Mouse (Mus musculus): ENCODE measurements around the gene Tm2d3. TPM values are rescaled to one million over a fixed set of nuclear protein-coding genes. Genes with fewer than 3 reads are reported as not detected.

Tm2d3 gene
- polyA plus RNA-seq, 1 experiment from 2014 or later = 67.0 TPM

DNA sequence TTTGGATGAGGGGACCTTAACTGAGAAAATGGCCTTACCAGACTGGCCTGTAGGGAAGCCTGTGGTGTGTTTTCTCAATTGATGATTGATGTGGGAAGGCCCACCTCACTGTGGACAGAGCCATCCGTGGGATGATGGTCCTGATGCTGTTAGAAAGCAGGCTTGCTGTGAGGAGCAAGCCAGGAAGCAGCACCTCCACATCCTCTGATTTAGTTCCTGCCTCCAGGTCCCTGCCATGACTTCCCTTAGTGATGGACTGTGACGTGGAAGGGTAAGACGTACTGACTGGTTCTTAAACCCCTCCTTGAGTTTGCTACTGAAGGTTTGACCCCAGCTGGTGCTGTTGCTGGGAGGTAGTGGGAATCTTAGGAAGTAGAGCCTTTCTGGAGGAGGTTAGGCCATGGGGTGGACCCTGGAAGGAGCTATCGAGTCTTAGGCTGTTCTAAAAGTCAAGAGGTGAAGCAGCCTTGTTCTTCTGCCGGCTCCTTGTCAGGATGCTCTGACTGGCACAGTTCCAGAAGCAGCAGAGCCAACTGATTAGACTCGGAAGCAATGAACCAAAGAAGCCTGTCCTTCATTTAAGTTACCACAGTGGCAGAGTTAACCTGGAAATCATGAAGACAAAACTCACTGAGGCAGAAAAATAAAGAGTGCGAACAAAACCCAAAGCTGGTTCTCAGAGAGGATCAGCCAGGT, 11.9 kb upstream of the Tm2d3 start:
- H3K36me3 ChIP-seq = 0 out of 2 replicates have a peak, but pooled peaks cover 5% of the 10 kb centered on the region
- no peak overlapping the region for H3K9ac ChIP-seq (replicated peaks)
- no peak overlapping the region for H3K4me2 ChIP-seq (replicated peaks)
- H3K4me1 ChIP-seq = no peaks in the 10 kb centered on the region
- WGBS = 80% methylated on average over 7 of the region's 7 CpGs
- H3K4me3 ChIP-seq = no peak overlapping the region
- no peaks in the 10 kb centered on the region for H3K9me3 ChIP-seq
- no peak for ATAC-seq (ENCODE audit: low FRiP score, low read depth)
- no peaks in the 10 kb centered on the region for H3K27me3 ChIP-seq
- H3K27ac ChIP-seq (replicated peaks) = no peak overlapping the region

DNA sequence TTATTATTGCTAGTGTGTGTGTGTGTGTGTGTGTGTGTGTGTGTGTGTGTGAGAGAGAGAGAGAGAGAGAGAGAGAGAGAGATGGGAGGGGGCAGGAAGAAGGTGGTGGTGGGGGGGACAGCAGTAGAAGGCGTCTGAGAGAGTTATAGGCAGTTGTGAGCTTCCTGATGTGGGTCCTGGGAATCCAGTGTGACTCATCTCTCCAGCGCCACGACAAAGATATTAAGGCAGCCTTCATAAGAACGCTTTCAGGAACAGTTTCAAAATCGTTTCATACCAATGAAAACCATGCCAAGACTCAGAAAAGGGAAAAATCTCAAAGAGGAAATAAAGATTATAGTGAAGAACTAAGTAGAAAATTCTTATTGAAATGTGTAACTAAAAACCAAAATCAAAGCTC, 9.8 kb upstream of the Tm2d3 start:
- H3K27me3 ChIP-seq = no peaks in the 10 kb centered on the region
- H3K27ac ChIP-seq (replicated peaks) = no peak overlapping the region
- ATAC-seq (ENCODE audit: low FRiP score, low read depth) = no peak
- H3K36me3 ChIP-seq = 0 out of 2 replicates have a peak, but pooled peaks cover 4% of the 10 kb centered on the region
- H3K9me3 ChIP-seq = no peaks in the 10 kb centered on the region
- no peak overlapping the region for H3K4me2 ChIP-seq (replicated peaks)
- no peak overlapping the region for H3K4me3 ChIP-seq
- WGBS = 75% methylated on average over 5 of the region's 5 CpGs
- no peaks in the 10 kb centered on the region for H3K4me1 ChIP-seq
- no peak overlapping the region for H3K9ac ChIP-seq (replicated peaks)

DNA sequence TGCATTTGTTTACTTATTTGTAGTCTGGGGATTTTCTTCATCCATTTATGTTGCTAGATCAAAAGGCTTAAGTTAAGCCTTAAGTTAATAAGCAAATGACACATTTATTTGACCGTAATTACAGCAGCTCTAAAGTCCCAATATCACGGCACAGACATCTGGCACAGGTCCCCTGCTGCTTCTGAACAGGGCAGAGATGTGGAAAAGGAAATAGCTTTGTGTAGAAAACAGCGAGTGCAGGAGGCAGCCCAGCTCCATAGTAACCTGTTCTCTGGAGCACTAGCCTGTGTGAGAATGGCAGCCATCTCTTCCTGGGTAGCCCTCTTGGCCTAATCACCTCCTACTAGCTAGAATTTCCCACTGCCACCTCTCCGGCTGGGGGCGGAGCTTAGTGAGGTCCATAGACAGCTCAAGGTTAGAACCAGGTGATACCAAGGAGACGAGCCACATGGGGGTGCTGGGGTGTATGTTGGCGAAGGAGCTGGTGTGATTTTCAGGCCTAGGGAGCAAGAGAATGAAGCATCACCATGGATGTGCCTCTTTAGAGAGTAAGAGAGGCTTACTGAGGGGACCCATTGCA, 6.6 kb upstream of the Tm2d3 start:
- H3K9ac ChIP-seq (replicated peaks) = no peak overlapping the region
- H3K4me1 ChIP-seq = no peaks in the 10 kb centered on the region
- no peak overlapping the region for H3K4me3 ChIP-seq
- 64% methylated on average over 7 of the region's 7 CpGs for WGBS
- no peak overlapping the region for H3K27ac ChIP-seq (replicated peaks)
- H3K4me2 ChIP-seq (replicated peaks) = no peak overlapping the region
- H3K27me3 ChIP-seq = no peaks in the 10 kb centered on the region
- no peak for ATAC-seq (ENCODE audit: low FRiP score, low read depth)
- H3K36me3 ChIP-seq = no peaks in the 10 kb centered on the region
- H3K9me3 ChIP-seq = no peaks in the 10 kb centered on the region

DNA sequence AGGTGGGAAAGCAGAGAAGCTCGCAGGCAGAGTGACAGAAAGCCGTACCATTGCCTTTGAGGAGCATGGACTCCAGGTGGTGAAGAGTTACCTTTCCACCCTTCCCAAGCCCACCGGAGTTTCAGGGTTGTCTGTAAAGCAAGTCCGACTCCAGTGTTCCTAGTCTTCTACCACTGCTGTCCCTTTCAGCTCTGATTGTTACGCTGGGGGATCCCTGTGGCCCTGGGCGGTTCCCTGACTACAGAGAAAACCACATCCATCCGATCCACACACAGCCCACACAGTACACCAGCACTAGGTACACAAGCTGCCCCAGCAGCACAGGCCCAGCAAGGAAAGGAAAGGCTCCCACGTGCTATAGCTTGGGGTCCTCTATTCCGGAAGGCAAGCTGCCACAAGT, 4.3 kb upstream of the Tm2d3 start:
- Histone ChIP-seq H3K27me3 (no peaks in the 10 kb centered on the region), H3K4me1 (no peaks in the 10 kb centered on the region), H3K36me3 (no peaks in the 10 kb centered on the region), H3K4me3 (no peak overlapping the region), H3K9me3 (no peaks in the 10 kb centered on the region), H3K4me2 (replicated peaks) (no peak overlapping the region), H3K9ac (replicated peaks) (no peak overlapping the region), H3K27ac (replicated peaks) (no peak overlapping the region)
- no peak for ATAC-seq (ENCODE audit: low FRiP score, low read depth)
- WGBS = 90% methylated on average over 9 of the region's 9 CpGs

DNA sequence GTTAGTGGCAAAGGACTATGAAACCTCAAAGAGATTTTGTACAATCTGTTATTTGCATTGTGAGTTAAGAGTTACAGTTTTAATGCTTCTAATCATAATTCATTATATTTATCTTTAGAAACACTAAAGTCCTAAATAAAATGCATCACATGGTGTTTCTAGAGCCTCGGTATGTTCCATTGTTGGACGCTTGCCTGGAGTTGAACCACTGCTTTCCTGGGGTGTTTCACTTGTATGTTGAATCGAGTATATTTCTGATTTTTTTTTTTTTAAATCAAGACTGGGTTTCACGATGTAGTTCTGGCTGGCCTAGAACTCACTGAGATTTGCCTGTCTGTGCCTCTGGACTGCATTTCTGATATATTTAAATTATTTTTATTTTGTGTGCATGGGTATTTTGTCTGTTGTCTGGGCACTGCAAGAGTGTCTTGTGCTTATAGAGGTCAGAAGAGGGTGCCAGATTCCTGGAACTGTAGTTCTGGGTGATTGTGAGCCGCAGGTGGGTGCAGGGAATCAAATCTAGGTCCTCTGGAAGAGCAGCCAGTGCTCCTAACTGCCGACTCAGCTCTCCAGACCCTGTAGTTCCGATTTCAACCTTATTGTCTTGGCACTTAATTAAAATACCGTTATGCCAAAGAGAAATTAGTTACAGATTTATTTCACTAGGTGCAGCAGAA, 1.1 kb downstream of the Tm2d3 start:
- Histone ChIP-seq H3K9ac (replicated peaks) (no peak overlapping the region), H3K4me2 (replicated peaks) (no peak overlapping the region)

DNA sequence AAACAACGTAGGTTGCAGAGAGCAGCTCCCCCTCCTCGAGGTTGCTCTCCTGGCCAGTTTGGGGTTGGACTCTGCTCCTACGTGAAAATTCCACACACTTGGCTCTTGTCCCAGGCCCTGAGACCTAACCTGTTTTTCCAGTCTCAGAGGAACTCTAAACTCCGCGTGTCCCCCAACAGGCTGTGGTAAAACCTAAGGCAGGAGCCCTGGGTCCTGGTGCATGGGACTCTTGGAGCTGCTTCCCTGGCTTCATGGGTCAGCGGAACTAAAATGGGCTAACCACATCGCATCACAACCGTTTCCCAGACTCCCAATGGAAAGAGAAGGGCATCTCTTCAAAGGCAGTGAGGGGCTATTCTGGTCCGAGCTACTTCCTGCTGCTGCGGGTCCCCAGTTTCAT, 1.9 kb downstream of the Tm2d3 start:
- Histone ChIP-seq H3K36me3 (peaks cover 19% of the 10 kb centered on the region), H3K9me3 (no peaks in the 10 kb centered on the region), H3K4me3 (peak overlapping the region; percentile 89), H3K9ac (replicated peaks) (peak overlapping the region; percentile 82), H3K4me1 (peaks cover 16% of the 10 kb centered on the region), H3K27me3 (no peaks in the 10 kb centered on the region), H3K27ac (replicated peaks) (peak overlapping the region; percentile 76; the same call in 1 of the 2 replicates), H3K4me2 (replicated peaks) (peak overlapping the region; percentile 65)
- no peak; the same call in 1 of the 2 replicates for ATAC-seq (ENCODE audit: low FRiP score, low read depth)
- 3% methylated on average over 10 of the region's 10 CpGs for WGBS

More for the DNA sequence above, 1.1 kb downstream of the Tm2d3 start:
- H3K4me1 ChIP-seq = peaks cover 16% of the 10 kb centered on the region
- no peak overlapping the region for H3K27ac ChIP-seq (replicated peaks)
- no peak for ATAC-seq (ENCODE audit: low FRiP score, low read depth)
- H3K9me3 ChIP-seq = no peaks in the 10 kb centered on the region
- H3K36me3 ChIP-seq = peaks cover 11% of the 10 kb centered on the region
- 87% methylated on average over 8 of the region's 8 CpGs for WGBS
- H3K27me3 ChIP-seq = no peaks in the 10 kb centered on the region
- H3K4me3 ChIP-seq = no peak overlapping the region

DNA sequence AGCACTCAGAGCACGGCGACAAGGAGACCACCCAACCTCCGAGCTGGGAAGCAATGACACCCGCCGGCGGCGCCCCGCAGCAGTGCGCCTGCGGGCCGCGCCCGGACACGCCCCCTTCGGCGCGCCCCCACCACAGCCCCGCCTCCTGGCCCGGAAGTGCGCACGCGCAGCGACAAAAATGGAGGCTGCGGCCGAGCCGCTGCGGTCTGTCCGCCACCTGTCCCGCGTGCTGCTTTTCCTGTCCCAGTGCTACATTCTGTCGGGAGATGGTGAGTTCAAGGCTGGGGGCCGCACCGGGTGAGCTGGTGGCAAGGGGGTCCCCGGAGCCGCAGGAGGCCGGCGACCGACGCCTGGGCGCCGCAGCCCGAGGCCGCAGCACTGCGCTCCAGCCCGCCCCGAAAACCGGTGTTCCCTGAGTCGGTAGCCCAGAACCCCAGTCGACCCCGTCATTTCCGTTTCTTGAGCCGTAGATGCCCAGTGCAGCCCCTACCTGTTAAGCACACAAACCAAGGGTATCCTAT, 2.4 kb downstream of the Tm2d3 start:
- H3K36me3 ChIP-seq = peaks cover 24% of the 10 kb centered on the region
- no peaks in the 10 kb centered on the region for H3K9me3 ChIP-seq
- H3K4me3 ChIP-seq = peak overlapping the region; percentile 89
- H3K4me1 ChIP-seq = peaks cover 16% of the 10 kb centered on the region
- no peaks in the 10 kb centered on the region for H3K27me3 ChIP-seq
- WGBS = 0% methylated on average over 50 of the region's 52 CpGs
- ATAC-seq (ENCODE audit: low FRiP score, low read depth) = peak; percentile 96
- peak overlapping the region; percentile 76 for H3K27ac ChIP-seq (replicated peaks)
- H3K4me2 ChIP-seq (replicated peaks) = peak overlapping the region; percentile 65
- H3K9ac ChIP-seq (replicated peaks) = peak overlapping the region; percentile 82

DNA sequence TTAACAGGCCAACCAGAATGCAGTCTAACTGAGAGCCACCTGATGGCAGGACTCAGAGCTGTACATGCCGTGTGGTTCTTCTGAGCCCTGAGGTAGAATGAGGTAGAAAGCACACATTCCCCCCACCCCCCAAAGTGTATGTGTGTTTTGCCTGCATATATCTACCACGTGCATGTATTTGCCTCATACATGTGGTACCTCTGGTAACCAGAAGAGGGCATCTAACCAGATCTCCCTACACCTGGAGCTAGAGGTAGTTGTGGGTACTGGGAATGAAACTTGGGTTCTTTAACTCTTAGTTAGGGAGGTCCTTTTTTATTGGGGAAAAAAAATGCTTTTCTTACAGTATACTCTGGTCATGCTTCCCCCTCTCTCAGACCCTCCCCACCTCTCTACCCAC, 5.5 kb downstream of the Tm2d3 start:
- peaks cover 54% of the 10 kb centered on the region for H3K36me3 ChIP-seq
- no peak for ATAC-seq (ENCODE audit: low FRiP score, low read depth)
- H3K9me3 ChIP-seq = no peaks in the 10 kb centered on the region
- WGBS = 66% methylated on average over 2 of the region's 2 CpGs
- H3K4me1 ChIP-seq = peaks cover 16% of the 10 kb centered on the region
- H3K27me3 ChIP-seq = no peaks in the 10 kb centered on the region
- H3K4me3 ChIP-seq = no peak overlapping the region
- no peak overlapping the region for H3K4me2 ChIP-seq (replicated peaks)
- no peak overlapping the region for H3K27ac ChIP-seq (replicated peaks)
- H3K9ac ChIP-seq (replicated peaks) = no peak overlapping the region

DNA sequence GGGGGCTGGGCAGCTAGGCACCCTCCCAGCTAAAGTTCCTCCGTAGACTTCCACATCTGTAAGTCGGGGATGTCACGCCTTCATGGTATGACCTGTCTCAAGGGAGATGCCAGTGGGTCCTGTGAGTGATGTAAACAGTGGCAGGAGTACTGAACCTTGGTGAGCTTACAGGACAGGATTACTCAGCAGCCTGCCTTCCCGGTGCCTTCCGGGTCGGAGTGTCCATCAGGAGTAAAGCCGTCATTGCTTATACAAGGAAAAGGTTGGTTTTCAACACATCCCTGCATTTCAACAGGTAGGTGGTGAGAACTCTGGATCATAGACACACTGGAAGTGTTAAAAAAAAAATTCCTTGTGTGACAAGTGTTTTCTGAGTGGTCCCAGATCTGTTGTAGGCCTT, 11.1 kb downstream of the Tm2d3 start:
- H3K4me2 ChIP-seq (replicated peaks) = no peak overlapping the region
- H3K27ac ChIP-seq (replicated peaks) = no peak overlapping the region
- H3K27me3 ChIP-seq = peaks cover 4% of the 10 kb centered on the region; the same call in 1 of the 2 replicates
- no peak overlapping the region for H3K9ac ChIP-seq (replicated peaks)
- H3K9me3 ChIP-seq = no peaks in the 10 kb centered on the region
- peaks cover 58% of the 10 kb centered on the region for H3K36me3 ChIP-seq
- WGBS = 94% methylated on average over 7 of the region's 7 CpGs
- no peak for ATAC-seq (ENCODE audit: low FRiP score, low read depth)
- H3K4me1 ChIP-seq = 0 out of 2 replicates have a peak, but pooled peaks cover 2% of the 10 kb centered on the region
- no peak overlapping the region for H3K4me3 ChIP-seq

DNA sequence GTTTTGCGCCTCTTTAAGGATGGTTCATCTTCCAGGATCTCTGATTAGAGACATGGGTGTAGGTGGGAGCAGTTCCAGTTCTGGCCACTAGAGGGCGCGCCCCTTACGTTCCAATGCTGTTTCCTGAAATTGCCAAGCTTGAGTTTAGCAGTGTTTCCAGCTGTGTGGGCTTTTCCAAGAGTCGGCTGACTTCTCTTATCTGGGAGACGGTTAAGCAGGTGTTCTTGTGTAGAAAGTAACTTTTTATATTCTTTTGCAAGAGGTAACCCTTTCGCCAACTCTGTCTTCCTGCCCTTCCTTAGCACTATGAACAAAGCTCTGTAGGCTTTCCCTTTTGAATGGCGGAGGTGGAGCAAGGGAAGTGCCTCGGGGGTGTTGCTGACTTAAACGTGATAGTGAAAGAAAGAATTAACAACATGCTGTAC, 13.9 kb downstream of the Tm2d3 start:
- no peak overlapping the region for H3K9ac ChIP-seq (replicated peaks)
- H3K27ac ChIP-seq (replicated peaks) = no peak overlapping the region
- H3K4me1 ChIP-seq = 0 out of 2 replicates have a peak, but pooled peaks cover 2% of the 10 kb centered on the region
- no peak overlapping the region for H3K4me3 ChIP-seq
- H3K4me2 ChIP-seq (replicated peaks) = peak overlapping the region; percentile 38
- ATAC-seq (ENCODE audit: low FRiP score, low read depth) = no peak
- H3K9me3 ChIP-seq = no peaks in the 10 kb centered on the region
- H3K27me3 ChIP-seq = peaks cover 4% of the 10 kb centered on the region; the same call in 1 of the 2 replicates
- WGBS = 16% methylated on average over 10 of the region's 10 CpGs
- H3K36me3 ChIP-seq = peaks cover 32% of the 10 kb centered on the region

DNA sequence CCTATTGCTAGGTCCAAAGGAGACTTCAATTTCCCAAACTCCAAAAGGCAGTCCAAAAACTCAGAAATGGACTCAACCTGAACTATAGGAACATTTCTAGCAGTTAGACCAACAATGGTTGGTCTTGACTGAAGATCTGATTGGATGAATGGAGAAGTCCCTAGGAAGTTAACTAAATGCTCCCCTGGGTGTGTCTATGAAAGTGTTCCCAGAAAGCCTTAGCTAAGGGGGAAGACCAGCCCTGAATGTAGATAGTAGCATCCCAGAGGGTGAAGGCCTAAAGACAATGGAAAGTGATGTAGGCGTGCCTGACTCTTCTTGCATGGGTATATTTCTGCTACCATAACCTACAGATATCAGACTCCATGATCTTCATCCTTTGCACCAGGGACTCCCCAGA, 17.5 kb downstream of the Tm2d3 start:
- Histone ChIP-seq H3K27me3 (peaks cover 4% of the 10 kb centered on the region; the same call in 1 of the 2 replicates), H3K36me3 (no peaks in the 10 kb centered on the region), H3K4me3 (no peak overlapping the region), H3K4me1 (0 out of 2 replicates have a peak, but pooled peaks cover 2% of the 10 kb centered on the region), H3K27ac (replicated peaks) (no peak overlapping the region), H3K9ac (replicated peaks) (no peak overlapping the region), H3K9me3 (no peaks in the 10 kb centered on the region), H3K4me2 (replicated peaks) (no peak overlapping the region)
- no peak for ATAC-seq (ENCODE audit: low FRiP score, low read depth)
- WGBS = 90% methylated on average over 1 of the region's 1 CpGs

DNA sequence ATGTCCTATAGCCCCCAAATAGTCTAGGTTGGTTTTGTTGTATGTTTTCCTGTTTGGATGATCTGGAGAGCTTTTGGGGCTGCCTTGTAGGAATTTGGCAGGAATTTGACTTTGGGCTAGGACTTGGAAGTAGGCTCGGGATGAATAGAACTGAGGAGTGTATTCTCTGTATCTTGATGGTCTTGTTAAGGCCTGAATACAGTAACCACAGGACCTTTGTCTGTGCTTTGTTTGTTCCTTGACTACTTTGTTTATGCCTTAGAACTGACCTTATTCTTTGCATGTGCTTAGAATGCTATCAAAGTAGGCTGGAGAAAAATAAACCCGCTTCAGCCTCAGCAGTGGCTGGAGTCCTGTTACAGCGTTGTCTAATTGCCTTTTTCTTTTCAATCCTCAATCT, 19.3 kb downstream of the Tm2d3 start:
- WGBS = 76% methylated on average over 3 of the region's 3 CpGs
- Histone ChIP-seq H3K27ac (replicated peaks) (no peak overlapping the region), H3K27me3 (peaks cover 4% of the 10 kb centered on the region; the same call in 1 of the 2 replicates), H3K4me2 (replicated peaks) (no peak overlapping the region), H3K4me3 (no peak overlapping the region), H3K36me3 (no peaks in the 10 kb centered on the region), H3K9ac (replicated peaks) (no peak overlapping the region), H3K9me3 (no peaks in the 10 kb centered on the region), H3K4me1 (no peaks in the 10 kb centered on the region)
- ATAC-seq (ENCODE audit: low FRiP score, low read depth) = no peak

Data from midbrain, embryonic 12.5 days (tissue).